10 mouse cellular contexts compared by ENCODE assay signal in genomic region chr8:124677078-124677477, GRCm38 (mm10). TPM values are rescaled to one million over a fixed set of nuclear protein-coding genes. Genes with fewer than 3 reads are reported as not detected.
DNase-seq lines count a peak whose midpoint lies in the region; ATAC-seq and TF ChIP-seq lines count a peak whose summit lies in the region.
"Had no signal": no experiment of that assay in that cellular context is flagged by ENCODE, and none has a peak within 500 bp of the region (broad histone marks: within the 10 kb centered on the region; RNA-seq: fewer than 3 reads in every experiment).

No protein-coding gene starts in this region.

- no peaks in the 10 kb centered on the region for H3K9me3 ChIP-seq in hindbrain, embryonic 10.5 days
- no peaks in the 10 kb centered on the region for H3K9me3 ChIP-seq in hindbrain, embryonic 12.5 days (replicated peaks)
- no peaks in the 10 kb centered on the region for H3K9me3 ChIP-seq in E14TG2a.4 (ENCODE audit: low read length)
- H3K9me3 ChIP-seq in embryonic facial prominence, embryonic 12.5 days: no peaks in the 10 kb centered on the region
- no peaks in the 10 kb centered on the region for H3K9me3 ChIP-seq in limb, embryonic 10.5 days (replicated peaks)
- H3K9me3 ChIP-seq: G1E; megakaryocyte, embryonic 14.5 days had no signal

- H3K4me1 ChIP-seq in hindbrain, embryonic 10.5 days (replicated peaks): no peaks in the 10 kb centered on the region
- 0 out of 2 replicates have a peak, but pooled peaks cover 2% of the 10 kb centered on the region for H3K4me1 ChIP-seq in hindbrain, embryonic 12.5 days
- H3K4me1 ChIP-seq in E14TG2a.4 (replicated peaks; ENCODE audit: low read depth, low read length): peaks cover 70% of the 10 kb centered on the region
- H3K4me1 ChIP-seq in embryonic facial prominence, embryonic 12.5 days: peaks cover 2% of the 10 kb centered on the region; the same call in 1 of the 2 replicates
- no peaks in the 10 kb centered on the region for H3K4me1 ChIP-seq in limb, embryonic 10.5 days
- H3K4me1 ChIP-seq: megakaryocyte, embryonic 14.5 days had no signal

- no peak overlapping the region for H3K4me3 ChIP-seq in hindbrain, embryonic 10.5 days
- no peak overlapping the region for H3K4me3 ChIP-seq in hindbrain, embryonic 12.5 days
- peak overlapping the region; percentile 46 for H3K4me3 ChIP-seq in E14TG2a.4 (replicated peaks; ENCODE audit: low read length)
- H3K4me3 ChIP-seq in embryonic facial prominence, embryonic 12.5 days: no peak overlapping the region
- H3K4me3 ChIP-seq in limb, embryonic 10.5 days: no peak overlapping the region
- H3K4me3 ChIP-seq: megakaryocyte, embryonic 14.5 days had no signal

- H3K4me2 ChIP-seq in hindbrain, embryonic 12.5 days (replicated peaks): no peak overlapping the region
- H3K4me2 ChIP-seq in embryonic facial prominence, embryonic 12.5 days (replicated peaks): no peak overlapping the region

- peak overlapping the region; percentile 75 for H3K27ac ChIP-seq in hindbrain, embryonic 10.5 days
- no peak overlapping the region for H3K27ac ChIP-seq in hindbrain, embryonic 12.5 days
- no peak overlapping the region for H3K27ac ChIP-seq in embryonic facial prominence, embryonic 12.5 days
- peak overlapping the region; percentile 73 for H3K27ac ChIP-seq in limb, embryonic 10.5 days

- no peak for TF ChIP-seq CTCF in E14TG2a.4 (conservative IDR thresholded peaks at IDR 0.05; ENCODE audit: low read length)

- H3K27me3 ChIP-seq in hindbrain, embryonic 10.5 days (ENCODE audit: insufficient read depth, poor library complexity, severe bottlenecking): no peaks in the 10 kb centered on the region
- no peaks in the 10 kb centered on the region for H3K27me3 ChIP-seq in hindbrain, embryonic 12.5 days
- no peaks in the 10 kb centered on the region for H3K27me3 ChIP-seq in E14TG2a.4 (ENCODE audit: insufficient read depth, low read length)
- no peaks in the 10 kb centered on the region for H3K27me3 ChIP-seq in embryonic facial prominence, embryonic 12.5 days
- H3K27me3 ChIP-seq in limb, embryonic 10.5 days (ENCODE audit: low read depth, poor library complexity, severe bottlenecking): no peaks in the 10 kb centered on the region
- H3K27me3 ChIP-seq: megakaryocyte, embryonic 14.5 days had no signal

- no peak overlapping the region for H3K9ac ChIP-seq in hindbrain, embryonic 12.5 days
- H3K9ac ChIP-seq in embryonic facial prominence, embryonic 12.5 days: no peak overlapping the region; the same call in 1 of the 2 replicates

- H3K36me3 ChIP-seq in hindbrain, embryonic 10.5 days: peaks cover 99% of the 10 kb centered on the region
- peaks cover 78% of the 10 kb centered on the region for H3K36me3 ChIP-seq in hindbrain, embryonic 12.5 days
- H3K36me3 ChIP-seq in E14TG2a.4 (ENCODE audit: insufficient read depth, low read length): peaks cover 86% of the 10 kb centered on the region
- peaks cover 53% of the 10 kb centered on the region for H3K36me3 ChIP-seq in embryonic facial prominence, embryonic 12.5 days
- H3K36me3 ChIP-seq in limb, embryonic 10.5 days: peaks cover 92% of the 10 kb centered on the region

- no peak for DNase-seq in hindbrain, embryonic 10.5 days (ENCODE audit: low spot score)
- DNase-seq in limb, embryonic 10.5 days (ENCODE audit: low spot score): no peak
- DNase-seq in adrenal gland, postnatal 25 days: no peak
- DNase-seq in lung, adult 18-20 months: no peak
- DNase-seq in gastrocnemius, adult 18-20 months (ENCODE audit: low spot score): no peak

- ATAC-seq in hindbrain, embryonic 12.5 days (ENCODE audit: low FRiP score): no peak
- ATAC-seq in embryonic facial prominence, embryonic 12.5 days (ENCODE audit: insufficient number of reproducible peaks, insufficient read depth, low FRiP score, low TSS enrichment): 0 out of 2 replicates have a peak, but pooled peaks have one; percentile 11

- 87% methylated on average over 7 of the region's 7 CpGs for WGBS in hindbrain, embryonic 10.5 days
- WGBS in hindbrain, embryonic 12.5 days: 88% methylated on average over 7 of the region's 7 CpGs
- 92% methylated on average over 7 of the region's 7 CpGs for WGBS in embryonic facial prominence, embryonic 12.5 days
- WGBS in limb, embryonic 10.5 days: 92% methylated on average over 7 of the region's 7 CpGs

RNA-seq across cellular contexts. Expression of gene 2310022B05Rik, which starts 13.9 kb away (rescaled TPM):
- 20.1 and 22.2 TPM in 2 replicates for polyA plus RNA-seq in hindbrain, embryonic 10.5 days (2016; fragmentation: Nextera tagmentation; extraction: Ambion mirVana)
- 26.6 and 31.2 TPM in 2 replicates for polyA plus RNA-seq in hindbrain, embryonic 12.5 days (2016; fragmentation: Nextera tagmentation; extraction: Ambion mirVana)
- polyA plus RNA-seq in embryonic facial prominence, embryonic 12.5 days (2016; fragmentation: Nextera tagmentation; extraction: Ambion mirVana): 32.0 and 32.1 TPM in 2 replicates
- 22.7 and 23.5 TPM in 2 replicates for polyA plus RNA-seq in limb, embryonic 10.5 days (2016; fragmentation: Nextera tagmentation; extraction: Ambion mirVana)
- 41.0 and 46.1 TPM in 2 replicates for total RNA-seq in adrenal gland, postnatal 25 days (2021)
- 10 to 100 TPM; 10.0 to 15.7 TPM for total RNA-seq in gastrocnemius, adult 18-20 months (2021)

RNA-seq across cellular contexts. Expression of gene Ttc13, which starts 44.7 kb away (rescaled TPM):
- polyA plus RNA-seq in hindbrain, embryonic 10.5 days (2016; fragmentation: Nextera tagmentation; extraction: Ambion mirVana): 49.2 and 49.7 TPM in 2 replicates
- 61.4 and 62.2 TPM in 2 replicates for polyA plus RNA-seq in hindbrain, embryonic 12.5 days (2016; fragmentation: Nextera tagmentation; extraction: Ambion mirVana)
- polyA plus RNA-seq in embryonic facial prominence, embryonic 12.5 days (2016; fragmentation: Nextera tagmentation; extraction: Ambion mirVana): 52.8 and 54.1 TPM in 2 replicates
- 45.5 and 51.9 TPM in 2 replicates for polyA plus RNA-seq in limb, embryonic 10.5 days (2016; fragmentation: Nextera tagmentation; extraction: Ambion mirVana)
- total RNA-seq in adrenal gland, postnatal 25 days (2021): 44.7 and 55.0 TPM in 2 replicates
- 10 to 100 TPM; 17.1 to 20.6 TPM for total RNA-seq in gastrocnemius, adult 18-20 months (2021)

RNA-seq across cellular contexts. Expression of gene Arv1, which starts 44.9 kb away (rescaled TPM):
- 34.3 and 38.1 TPM in 2 replicates for polyA plus RNA-seq in hindbrain, embryonic 10.5 days (2016; fragmentation: Nextera tagmentation; extraction: Ambion mirVana)
- polyA plus RNA-seq in hindbrain, embryonic 12.5 days (2016; fragmentation: Nextera tagmentation; extraction: Ambion mirVana): 33.4 and 37.7 TPM in 2 replicates
- 33.2 and 35.6 TPM in 2 replicates for polyA plus RNA-seq in embryonic facial prominence, embryonic 12.5 days (2016; fragmentation: Nextera tagmentation; extraction: Ambion mirVana)
- 33.6 and 33.8 TPM in 2 replicates for polyA plus RNA-seq in limb, embryonic 10.5 days (2016; fragmentation: Nextera tagmentation; extraction: Ambion mirVana)
- total RNA-seq in adrenal gland, postnatal 25 days (2021): 13.8 and 14.6 TPM in 2 replicates
- total RNA-seq in gastrocnemius, adult 18-20 months (2021): 1 to 10 TPM; 2.6 to 3.1 TPM

Comparison
In these comparisons a context has a peak if more than half of its experiments do, and no peak if none do; other contexts are left out.
1. H3K27ac ChIP-seq: peak in hindbrain, embryonic 10.5 days (single experiment) and limb, embryonic 10.5 days (single experiment); none in hindbrain, embryonic 12.5 days (single experiment) and embryonic facial prominence, embryonic 12.5 days (single experiment).